Mouse (Mus musculus): ENCODE measurements around the gene Samhd1. TPM values are rescaled to one million over a fixed set of nuclear protein-coding genes. Genes with fewer than 3 reads are reported as not detected.

Gene Samhd1
- polyA plus RNA-seq, 1 experiment from 2014 or later = 19.1 TPM

DNA sequence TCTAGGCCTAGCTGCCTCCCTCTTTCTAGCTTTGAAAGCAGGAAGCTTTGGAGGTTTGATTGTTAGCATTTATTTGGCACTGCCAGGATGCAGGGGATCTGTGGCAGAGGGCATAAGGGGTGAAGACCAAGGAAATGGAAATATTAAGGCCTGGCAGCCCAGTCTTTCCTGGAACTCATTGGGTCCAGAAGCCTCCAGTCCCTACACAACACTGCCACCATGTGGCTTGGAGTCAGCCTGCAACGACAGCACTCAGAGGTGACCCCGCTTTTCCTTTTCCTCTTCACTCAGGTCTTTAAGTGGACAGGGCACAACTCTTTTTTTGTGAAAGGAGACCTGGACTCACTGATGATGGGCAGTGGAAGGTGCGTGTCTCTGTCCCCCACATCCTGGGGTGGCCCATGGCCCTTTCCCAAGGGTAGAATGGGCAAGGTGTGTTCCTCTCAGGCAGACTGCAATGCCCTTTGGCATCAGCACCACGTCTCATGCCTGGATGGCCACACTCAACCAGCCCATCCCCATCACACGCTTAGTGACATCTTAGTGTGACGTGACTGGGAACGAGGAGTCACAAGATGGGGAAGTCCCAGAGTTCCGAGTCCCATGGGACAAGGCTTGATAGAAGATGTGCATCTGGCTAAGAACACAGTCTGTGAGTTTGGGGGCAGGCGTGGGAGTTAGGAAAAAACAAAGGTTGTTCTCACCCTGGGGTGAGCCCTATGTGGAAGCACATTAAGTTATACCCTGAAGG is 39.9 kb downstream of the Samhd1 start:
- 57% methylated on average over 9 of the region's 9 CpGs for WGBS
- Histone ChIP-seq H3K4me3 (replicated peaks; ENCODE audit: low read depth, low read length) (no peak overlapping the region), H3K9me3 (replicated peaks; ENCODE audit: low read length) (no peaks in the 10 kb centered on the region), H3K9ac (ENCODE audit: low read depth, low read length) (no peak overlapping the region), H3K36me3 (ENCODE audit: insufficient read depth, low read length) (no peaks in the 10 kb centered on the region), H3K27ac (no peak overlapping the region), H3K4me1 (replicated peaks; ENCODE audit: insufficient read depth, low read length) (0 out of 2 replicates have a peak, but pooled peaks cover 6% of the 10 kb centered on the region), H3K27me3 (ENCODE audit: insufficient read depth, low read length) (no peaks in the 10 kb centered on the region), H3K4me2 (ENCODE audit: low read length) (no peak overlapping the region)
- peak; percentile 96 for TF ChIP-seq CTCF (IDR thresholded peaks at IDR 0.05; ENCODE audit: low read depth)
- ATAC-seq (replicated peaks; ENCODE audit: low FRiP score, low read depth) = peak; percentile 51
- DNase-seq (ENCODE audit: low spot score) = peak; percentile 83

- H3K27ac ChIP-seq = no peak overlapping the region
- H3K9ac ChIP-seq (ENCODE audit: low read depth, low read length) = no peak overlapping the region
- no peaks in the 10 kb centered on the region for H3K9me3 ChIP-seq (replicated peaks; ENCODE audit: low read length)
- H3K4me1 ChIP-seq (replicated peaks; ENCODE audit: insufficient read depth, low read length) = 0 out of 2 replicates have a peak, but pooled peaks cover 6% of the 10 kb centered on the region
- ATAC-seq (replicated peaks; ENCODE audit: low FRiP score, low read depth) (0 out of 2 replicates have a peak, but pooled peaks have one; percentile 15), DNase-seq (ENCODE audit: low spot score) (no peak)
- no peaks in the 10 kb centered on the region for H3K36me3 ChIP-seq (ENCODE audit: insufficient read depth, low read length)
- H3K4me3 ChIP-seq (replicated peaks; ENCODE audit: low read depth, low read length) = no peak overlapping the region
- no peak overlapping the region for H3K4me2 ChIP-seq (ENCODE audit: low read length)
- TF ChIP-seq CTCF (IDR thresholded peaks at IDR 0.05; ENCODE audit: low read depth) = no peak
- WGBS = 44% methylated on average over 8 of the region's 8 CpGs
- H3K27me3 ChIP-seq (ENCODE audit: insufficient read depth, low read length) = no peaks in the 10 kb centered on the region
Observed at GRCm38 (mm10) chr2:157092024-157092423, 43.0 kb downstream of the Samhd1 start.

- Histone ChIP-seq H3K36me3 (ENCODE audit: insufficient read depth, low read length) (no peaks in the 10 kb centered on the region), H3K9ac (ENCODE audit: low read depth, low read length) (no peak overlapping the region), H3K4me3 (replicated peaks; ENCODE audit: low read depth, low read length) (no peak overlapping the region), H3K4me2 (ENCODE audit: low read length) (no peak overlapping the region), H3K4me1 (replicated peaks; ENCODE audit: insufficient read depth, low read length) (0 out of 2 replicates have a peak, but pooled peaks cover 6% of the 10 kb centered on the region), H3K27ac (no peak overlapping the region), H3K9me3 (replicated peaks; ENCODE audit: low read length) (no peaks in the 10 kb centered on the region), H3K27me3 (ENCODE audit: insufficient read depth, low read length) (no peaks in the 10 kb centered on the region)
- ATAC-seq (replicated peaks; ENCODE audit: low FRiP score, low read depth) = no peak
- DNase-seq (ENCODE audit: low spot score) = no peak
- WGBS = 80% methylated on average over 14 of the region's 14 CpGs
- TF ChIP-seq CTCF (IDR thresholded peaks at IDR 0.05; ENCODE audit: low read depth) = no peak
Observed at GRCm38 (mm10) chr2:157087536-157088317, 47.3 kb downstream of the Samhd1 start.

- Histone ChIP-seq H3K9me3 (replicated peaks; ENCODE audit: low read length) (no peaks in the 10 kb centered on the region), H3K9ac (ENCODE audit: low read depth, low read length) (no peak within 1 kb of the TSS), H3K4me1 (replicated peaks; ENCODE audit: insufficient read depth, low read length) (peaks cover 6% of the 10 kb centered on the region; the same call in 1 of the 2 replicates), H3K4me2 (ENCODE audit: low read length) (no peak within 1 kb of the TSS), H3K4me3 (replicated peaks; ENCODE audit: low read depth, low read length) (no peak within 1 kb of the TSS), H3K36me3 (ENCODE audit: insufficient read depth, low read length) (no peaks in the 10 kb centered on the region), H3K27me3 (ENCODE audit: insufficient read depth, low read length) (no peaks in the 10 kb centered on the region), H3K27ac (no peak within 1 kb of the TSS)
- DNase-seq (ENCODE audit: low spot score) (no peak), ATAC-seq (replicated peaks; ENCODE audit: low FRiP score, low read depth) (0 out of 2 replicates have a peak, but pooled peaks have one; percentile 16)
- no peak for TF ChIP-seq CTCF (IDR thresholded peaks at IDR 0.05; ENCODE audit: low read depth)
- WGBS = 86% methylated on average over 8 of the region's 8 CpGs
Observed at GRCm38 (mm10) chr2:157086796-157087195, 48.3 kb downstream of the Samhd1 start, which contains the start of gene Tldc2. Gene Tldc2 (plus strand): TSS chr2:157087055.

DNA sequence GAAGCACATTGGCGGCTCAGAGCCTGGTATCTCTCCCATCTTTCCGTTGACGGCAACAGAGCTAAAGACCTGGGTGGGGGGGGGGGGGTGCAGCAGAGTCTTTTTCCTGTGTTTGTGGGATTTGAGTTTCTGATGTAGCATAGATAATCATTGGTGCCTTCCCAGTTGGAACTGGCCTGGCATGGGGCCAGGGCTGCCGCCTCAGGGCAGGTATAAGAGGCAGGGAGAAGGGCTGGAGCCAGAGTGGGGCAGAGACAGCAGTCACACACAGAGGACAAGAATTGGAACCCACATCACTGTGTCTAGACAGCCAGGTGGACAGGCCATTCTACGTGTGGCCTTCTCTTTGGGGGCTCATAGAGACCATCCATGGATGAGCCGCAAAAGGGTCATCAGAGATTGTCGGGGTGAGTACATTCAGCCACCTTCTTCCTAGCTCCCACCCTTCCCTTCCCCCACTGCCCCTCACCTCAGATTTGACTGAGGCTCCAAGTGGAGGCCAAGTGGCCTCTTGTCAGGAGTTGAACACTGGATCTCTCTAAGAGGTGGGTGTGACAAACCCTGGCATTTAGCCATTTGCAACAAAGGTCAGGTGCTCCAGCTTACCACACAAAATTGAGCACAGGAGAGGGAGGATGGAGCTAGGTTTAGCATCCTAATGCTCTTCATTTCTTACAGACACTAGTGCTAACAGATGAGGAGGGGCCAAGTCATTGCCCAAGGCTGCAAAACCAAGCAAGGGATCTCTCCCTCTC is 50.1 kb downstream of the Samhd1 start:
- WGBS = 73% methylated on average over 7 of the region's 7 CpGs
- H3K9me3 ChIP-seq (replicated peaks; ENCODE audit: low read length) = no peaks in the 10 kb centered on the region
- no peak overlapping the region for H3K27ac ChIP-seq
- no peak overlapping the region for H3K4me2 ChIP-seq (ENCODE audit: low read length)
- H3K9ac ChIP-seq (ENCODE audit: low read depth, low read length) = no peak overlapping the region
- no peaks in the 10 kb centered on the region for H3K27me3 ChIP-seq (ENCODE audit: insufficient read depth, low read length)
- ATAC-seq (replicated peaks; ENCODE audit: low FRiP score, low read depth) = no peak
- no peaks in the 10 kb centered on the region for H3K36me3 ChIP-seq (ENCODE audit: insufficient read depth, low read length)
- peaks cover 7% of the 10 kb centered on the region; the same call in 1 of the 2 replicates for H3K4me1 ChIP-seq (replicated peaks; ENCODE audit: insufficient read depth, low read length)
- no peak overlapping the region for H3K4me3 ChIP-seq (replicated peaks; ENCODE audit: low read depth, low read length)
- DNase-seq (ENCODE audit: low spot score) = no peak
- no peak for TF ChIP-seq CTCF (IDR thresholded peaks at IDR 0.05; ENCODE audit: low read depth)

GRCm38 (mm10) chr2:157081960-157082359 is 53.1 kb downstream of the Samhd1 start:
- no peak overlapping the region for H3K9ac ChIP-seq (ENCODE audit: low read depth, low read length)
- no peaks in the 10 kb centered on the region for H3K36me3 ChIP-seq (ENCODE audit: insufficient read depth, low read length)
- DNase-seq (ENCODE audit: low spot score) = no peak
- no peaks in the 10 kb centered on the region for H3K9me3 ChIP-seq (replicated peaks; ENCODE audit: low read length)
- no peak overlapping the region for H3K4me3 ChIP-seq (replicated peaks; ENCODE audit: low read depth, low read length)
- TF ChIP-seq CTCF (IDR thresholded peaks at IDR 0.05; ENCODE audit: low read depth) = no peak
- ATAC-seq (replicated peaks; ENCODE audit: low FRiP score, low read depth) = no peak
- peaks cover 12% of the 10 kb centered on the region for H3K4me1 ChIP-seq (replicated peaks; ENCODE audit: insufficient read depth, low read length)
- H3K27ac ChIP-seq = no peak overlapping the region
- no peak overlapping the region for H3K4me2 ChIP-seq (ENCODE audit: low read length)
- 32% methylated on average over 7 of the region's 7 CpGs for WGBS
- H3K27me3 ChIP-seq (ENCODE audit: insufficient read depth, low read length) = no peaks in the 10 kb centered on the region
